Mouse (Mus musculus): Measurements from ENCODE around the gene Zhx3.
A peak's percentile ranks its signal among the peaks of the same experiment; 100 is the strongest.

Zhx3 gene

DNA sequence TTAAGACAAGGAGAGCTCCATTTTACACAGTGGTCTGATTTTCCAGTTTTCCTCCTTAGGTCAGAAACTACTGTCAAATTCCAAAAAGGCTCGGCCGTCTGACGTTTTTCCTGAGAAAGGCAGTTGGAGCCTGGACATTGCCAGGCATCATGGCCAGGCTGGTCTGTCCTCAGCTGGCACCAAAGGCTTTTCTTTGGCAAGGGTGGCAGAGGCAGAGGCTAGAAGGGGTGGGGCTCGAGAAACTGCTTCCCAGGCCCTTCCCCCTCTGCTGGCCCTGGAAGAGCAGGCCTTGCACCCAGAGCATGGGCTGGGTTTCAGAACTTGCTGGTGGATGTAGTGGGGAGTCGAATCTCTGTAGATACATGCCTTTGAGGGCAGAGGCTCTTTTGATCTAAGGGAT, 9.6 kb upstream of the Zhx3 start:
- no peak for DNase-seq (ENCODE audit: low spot score in 2 of 2)

DNA sequence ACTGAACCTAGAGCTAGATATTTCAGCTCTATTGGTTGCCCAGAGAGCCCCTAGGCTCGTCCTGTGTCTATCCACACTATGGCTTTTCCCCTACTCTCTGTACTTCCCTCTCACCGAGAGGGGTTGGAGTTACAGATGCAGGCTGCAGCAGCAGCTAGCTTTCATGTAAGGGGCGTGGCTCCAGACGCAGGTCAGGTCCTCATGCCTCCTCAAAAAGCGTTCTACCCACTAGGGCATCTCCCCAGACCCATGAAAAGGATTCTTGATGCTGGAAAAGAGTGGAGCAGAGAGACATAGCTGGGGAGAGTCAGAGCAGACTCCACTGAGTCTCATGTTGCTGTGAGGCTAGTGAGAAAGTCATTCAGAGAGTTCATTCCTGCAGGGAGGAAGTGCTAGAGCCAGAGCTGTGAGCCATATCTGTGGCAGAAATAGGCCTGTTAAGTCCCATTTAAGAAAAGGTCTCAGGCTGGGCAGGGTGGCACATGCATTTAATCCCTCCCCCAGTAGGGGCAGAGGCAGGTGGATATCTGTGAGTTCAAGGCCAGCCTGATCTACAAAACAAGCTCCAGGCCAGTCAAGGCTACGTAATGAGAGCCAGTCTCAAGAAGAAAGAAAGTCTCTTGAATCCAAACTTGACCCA, 8.8 kb upstream of the Zhx3 start:
- no peak for DNase-seq (ENCODE audit: low spot score in 2 of 2)

DNA sequence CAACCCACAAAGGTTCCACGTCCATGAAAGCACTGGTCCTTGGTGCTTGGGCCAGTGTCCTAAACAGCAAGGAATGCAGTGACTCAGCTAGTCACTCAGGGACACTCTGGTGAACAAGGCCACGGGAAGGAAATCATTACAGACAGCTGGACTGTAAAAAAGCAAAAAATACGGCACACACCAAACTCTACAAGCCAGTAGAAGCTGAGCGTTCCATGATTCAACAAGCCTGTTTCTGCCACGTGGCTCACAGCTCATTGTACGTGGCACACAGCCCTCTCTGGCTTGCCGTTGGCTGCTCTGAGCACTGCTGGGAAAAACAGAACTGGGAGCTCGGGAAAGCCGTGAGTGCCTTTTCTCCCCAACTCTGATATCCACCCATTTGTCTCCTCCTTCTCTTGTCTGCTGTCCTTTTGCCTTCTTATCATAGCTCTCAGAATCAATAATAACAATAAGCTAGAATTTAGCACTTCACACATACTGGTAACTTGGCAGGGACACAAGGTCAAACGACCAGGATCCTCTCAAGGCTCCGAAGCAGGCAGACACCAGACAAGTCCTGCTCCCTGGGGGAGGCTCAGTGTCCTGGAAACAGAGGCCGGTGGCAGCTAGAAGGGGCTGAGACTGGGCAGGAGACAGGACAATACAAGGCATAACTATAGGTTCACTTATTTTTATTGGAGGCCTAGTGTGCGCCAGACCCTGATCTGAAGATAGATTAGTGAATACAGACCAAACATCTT, 7.8 kb upstream of the Zhx3 start, which contains the start of gene Lpin3:
TSS of gene Lpin3 (plus strand) at position 218 of the 743 bp plus-strand sequence.
- peak in 1 of 2 experiments; percentile 9 for DNase-seq (ENCODE audit: low spot score in 2 of 2)

DNA sequence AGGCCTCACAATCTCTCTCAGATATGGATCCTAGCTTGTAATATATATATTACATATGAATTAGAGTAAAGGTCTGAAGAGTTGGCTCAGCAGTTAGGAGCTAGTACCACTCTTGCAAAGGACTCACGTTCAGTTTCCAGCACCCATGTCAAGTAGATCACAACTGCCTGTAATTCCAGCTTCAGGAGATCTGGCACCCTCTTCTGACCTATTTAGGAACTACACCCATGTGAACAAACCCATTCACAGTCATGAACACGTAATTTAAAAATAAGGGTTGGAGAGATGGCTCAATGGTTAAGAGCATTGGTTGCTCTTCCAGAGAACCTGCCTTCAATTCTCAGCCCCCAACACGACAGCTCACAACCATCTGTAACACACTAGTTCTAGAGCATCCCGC, 3.3 kb upstream of the Zhx3 start:
- DNase-seq (ENCODE audit: low spot score in 2 of 2), result no peak

DNA sequence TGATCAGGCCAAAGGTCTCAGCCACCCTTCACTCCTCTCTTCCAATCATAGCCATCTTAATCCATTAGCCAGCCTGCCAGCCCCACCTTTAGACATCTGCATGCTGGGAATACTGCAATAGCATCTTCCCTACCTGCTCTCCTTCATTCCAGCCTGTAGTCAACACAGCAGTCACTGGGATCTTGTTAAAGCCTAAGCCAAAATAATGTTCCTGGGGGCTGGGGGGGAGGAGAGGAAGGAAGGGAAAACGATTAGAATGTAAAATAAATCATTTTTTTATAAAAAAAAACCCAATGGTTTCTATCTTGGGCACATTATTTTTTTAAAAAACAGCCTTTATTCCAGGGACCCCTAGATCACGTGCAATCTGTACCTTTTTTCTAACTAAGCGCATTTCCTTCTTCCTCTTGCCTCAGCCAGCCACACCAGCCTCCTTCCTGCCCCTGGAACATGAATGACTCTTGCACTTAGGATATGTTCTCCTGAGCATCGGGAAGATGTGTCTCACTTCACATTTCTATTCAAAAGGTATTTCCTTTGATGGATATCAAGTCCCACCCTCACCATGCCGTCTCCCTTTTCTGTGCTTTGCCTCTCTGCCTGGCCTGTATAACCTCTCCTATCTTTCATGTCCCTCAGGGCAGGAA, 1.6 kb upstream of the Zhx3 start:
- no peak for DNase-seq (ENCODE audit: low spot score in 2 of 2)

DNA sequence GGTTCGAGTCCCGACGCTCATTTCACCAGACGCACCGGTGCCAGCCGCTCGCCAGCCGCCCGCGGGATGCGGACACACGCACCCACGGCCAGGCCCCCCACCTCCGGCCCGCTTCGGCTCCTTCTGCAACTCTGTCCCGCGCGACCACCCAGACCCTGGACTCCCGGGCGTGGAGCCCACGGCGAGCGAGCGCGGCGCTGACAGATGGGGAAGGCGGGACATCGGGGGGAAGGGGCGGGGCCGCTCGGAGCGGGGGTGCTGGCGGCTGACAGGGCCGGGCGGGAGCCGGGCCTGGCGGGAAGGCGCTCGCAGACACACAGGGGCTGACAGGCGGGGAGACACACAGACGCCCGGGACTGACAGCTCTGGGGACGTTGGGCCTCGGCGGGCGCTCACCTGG, 403 bp downstream of the Zhx3 start:
- DNase-seq (ENCODE audit: low spot score in 2 of 2), result peak; percentile 34 to 60

DNA sequence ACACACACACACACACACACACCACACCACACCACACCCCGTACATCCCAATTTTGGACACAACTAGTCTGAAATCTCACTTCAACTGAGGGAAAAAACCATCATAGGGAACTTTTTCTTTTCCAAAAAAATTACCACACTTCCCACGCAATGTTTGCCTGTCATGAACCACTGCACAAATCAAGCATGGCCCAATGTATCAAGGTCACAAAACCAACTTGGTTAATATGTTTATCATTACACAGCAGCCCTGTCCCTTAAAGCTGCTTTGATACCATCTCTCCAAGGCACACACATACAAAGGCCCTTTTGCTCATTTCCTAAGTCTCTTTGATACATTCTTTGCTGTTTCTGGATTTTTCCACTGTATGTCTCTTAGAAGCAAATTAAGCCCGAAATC, 1.5 kb downstream of the Zhx3 start:
- no peak for DNase-seq (ENCODE audit: low spot score in 2 of 2)

DNA sequence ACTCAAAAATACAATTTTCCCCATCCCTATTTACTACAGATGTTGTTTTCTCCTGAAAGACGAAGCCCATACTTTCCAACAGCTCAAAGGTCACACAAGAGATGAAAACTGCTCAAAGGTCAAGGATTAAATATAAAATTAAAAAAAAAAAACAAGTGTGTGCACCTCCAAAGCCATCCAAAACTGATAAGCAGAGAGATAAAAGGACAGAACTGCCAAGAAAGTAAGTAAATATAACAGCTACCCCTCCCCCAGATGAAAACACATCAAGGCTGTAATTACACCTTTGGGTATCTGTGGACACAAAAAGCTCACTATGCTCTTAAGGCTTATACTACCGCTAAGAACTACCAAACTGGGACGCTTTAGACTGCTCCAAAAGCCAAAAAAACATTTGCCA, 3.4 kb downstream of the Zhx3 start:
- DNase-seq (ENCODE audit: low spot score in 2 of 2), result no peak

DNA sequence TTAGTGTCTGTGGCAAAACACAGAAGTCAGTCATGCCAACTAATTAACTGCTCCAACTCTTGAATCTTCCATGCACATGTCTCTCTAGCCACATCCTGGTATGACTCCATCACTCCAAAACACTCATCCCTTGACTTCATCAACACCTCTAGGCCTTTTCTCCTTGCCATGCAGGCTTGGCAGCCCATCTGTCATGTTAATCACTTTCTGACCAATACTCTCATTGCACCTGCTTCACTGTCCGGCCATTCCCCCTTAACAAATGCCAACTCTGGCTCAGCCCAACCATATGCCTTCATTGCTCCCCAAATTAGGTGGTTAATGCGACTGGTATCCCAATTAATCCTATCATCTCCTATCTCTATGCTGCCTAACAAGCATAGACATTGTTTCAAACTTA, 7.5 kb downstream of the Zhx3 start:
- DNase-seq (ENCODE audit: low spot score in 2 of 2), result no peak

DNA sequence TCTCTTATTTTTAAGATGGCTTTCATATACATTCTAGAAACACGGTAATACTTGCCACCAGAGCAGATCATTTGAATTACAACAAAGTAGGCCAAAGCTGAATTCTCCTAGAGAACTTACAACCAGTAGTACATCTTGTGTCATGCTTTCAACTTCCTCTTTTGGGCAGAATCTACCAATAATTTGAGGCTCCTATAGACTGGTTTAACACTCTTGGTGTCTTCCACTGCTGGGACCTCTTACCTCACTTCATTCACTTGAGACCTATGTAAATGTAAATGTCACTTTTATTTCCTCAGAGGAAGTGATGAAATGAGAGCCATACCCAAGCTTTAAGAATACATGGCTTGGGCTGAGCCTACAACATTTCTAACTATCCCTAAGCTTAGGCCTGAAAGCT, 8.7 kb downstream of the Zhx3 start:
- no peak for DNase-seq (ENCODE audit: low spot score in 2 of 2)

DNA sequence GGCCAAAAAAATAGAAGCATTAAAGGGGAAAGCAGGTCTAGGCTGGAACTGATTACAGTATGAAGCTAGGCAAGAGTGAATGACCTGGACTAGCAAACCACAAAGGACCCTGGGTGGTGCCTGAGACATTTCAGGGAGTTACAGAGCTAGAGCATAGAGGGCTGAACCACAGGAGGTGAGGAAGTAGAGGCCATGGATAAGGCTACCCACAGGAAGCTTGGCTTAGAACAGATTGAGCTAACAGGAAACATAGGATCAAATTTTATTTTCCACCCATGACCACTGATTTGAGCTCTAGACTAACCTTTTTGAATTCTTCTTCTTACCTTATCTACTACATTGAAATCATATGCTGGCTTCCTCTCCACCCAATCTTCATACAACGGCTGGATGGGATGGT, 12.4 kb downstream of the Zhx3 start:
- DNase-seq (ENCODE audit: low spot score in 2 of 2), result no peak

DNA sequence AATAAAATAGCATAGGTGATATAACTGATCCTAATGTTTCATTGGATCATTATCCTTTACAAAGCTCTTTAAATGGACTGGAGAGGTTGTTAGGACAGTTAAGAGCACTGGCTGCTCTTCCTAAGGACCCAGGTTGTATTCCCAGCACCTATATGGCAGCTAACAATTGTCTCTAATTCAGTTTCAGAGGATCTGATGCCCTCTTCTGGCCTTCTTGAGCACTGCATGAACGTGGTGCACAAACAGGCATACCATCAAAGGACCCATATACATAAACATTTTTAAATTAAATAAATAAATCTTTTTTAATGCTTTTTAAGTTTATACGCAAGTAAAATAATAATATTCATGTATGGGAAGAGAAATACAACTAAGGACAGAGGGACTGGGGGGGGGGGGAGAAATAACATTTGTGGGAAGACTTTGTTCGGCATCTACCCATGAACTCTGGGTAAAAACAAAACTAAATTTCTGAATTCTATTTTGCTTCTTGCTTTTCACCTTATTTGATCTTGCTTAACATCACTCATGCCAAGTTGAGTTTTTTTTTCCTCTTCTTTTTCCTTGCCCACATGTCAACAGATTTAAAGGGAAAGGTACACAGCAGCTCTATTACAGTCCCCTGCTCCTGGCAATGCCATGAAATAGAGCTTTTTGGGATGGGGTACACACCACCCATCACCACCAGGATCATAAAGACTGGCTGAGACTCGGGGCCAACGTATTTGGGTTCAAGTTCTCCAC, 16.3 kb downstream of the Zhx3 start:
- no peak for DNase-seq (ENCODE audit: low spot score in 2 of 2)

DNA sequence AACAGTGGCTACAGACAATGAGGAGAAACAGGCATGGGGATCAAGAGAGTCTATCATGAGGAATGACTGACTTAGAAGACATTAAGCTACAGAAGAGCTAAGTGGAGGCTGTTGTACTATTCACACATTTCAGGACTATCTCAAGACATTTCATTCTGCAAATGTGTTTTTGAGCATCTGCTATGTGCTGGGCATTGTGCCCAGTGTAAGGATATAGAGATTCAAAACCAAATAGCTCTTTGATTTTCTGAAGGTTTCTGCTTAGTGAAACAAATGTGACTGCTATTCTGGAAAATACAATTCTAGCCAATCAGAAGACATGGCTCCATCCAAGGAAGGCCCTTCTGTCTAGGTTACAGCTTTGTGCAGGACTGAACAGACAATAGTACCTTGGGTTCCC, 18.1 kb downstream of the Zhx3 start:
- peak; percentile 19 to 36 for DNase-seq (ENCODE audit: low spot score in 2 of 2)

DNA sequence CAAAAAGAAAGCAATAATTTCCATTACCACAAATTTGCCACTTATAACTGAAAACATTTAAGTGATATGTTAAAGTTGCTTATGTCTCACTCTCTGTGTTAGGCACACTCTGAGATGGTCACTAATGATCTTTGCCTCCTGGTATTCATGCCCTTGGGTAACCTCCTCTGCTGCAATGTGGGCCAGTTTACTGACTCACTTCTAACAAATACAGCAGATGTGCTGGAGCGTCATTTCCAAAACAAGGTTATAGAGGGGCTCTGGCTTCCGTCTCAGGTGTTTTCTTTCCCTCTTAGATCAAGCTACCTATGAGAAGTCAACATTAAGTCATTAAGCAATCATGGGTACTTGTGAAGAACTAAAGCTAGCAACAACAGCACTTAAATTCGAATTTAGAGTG, 22.4 kb downstream of the Zhx3 start:
- no peak for DNase-seq (ENCODE audit: low spot score in 2 of 2)

DNA sequence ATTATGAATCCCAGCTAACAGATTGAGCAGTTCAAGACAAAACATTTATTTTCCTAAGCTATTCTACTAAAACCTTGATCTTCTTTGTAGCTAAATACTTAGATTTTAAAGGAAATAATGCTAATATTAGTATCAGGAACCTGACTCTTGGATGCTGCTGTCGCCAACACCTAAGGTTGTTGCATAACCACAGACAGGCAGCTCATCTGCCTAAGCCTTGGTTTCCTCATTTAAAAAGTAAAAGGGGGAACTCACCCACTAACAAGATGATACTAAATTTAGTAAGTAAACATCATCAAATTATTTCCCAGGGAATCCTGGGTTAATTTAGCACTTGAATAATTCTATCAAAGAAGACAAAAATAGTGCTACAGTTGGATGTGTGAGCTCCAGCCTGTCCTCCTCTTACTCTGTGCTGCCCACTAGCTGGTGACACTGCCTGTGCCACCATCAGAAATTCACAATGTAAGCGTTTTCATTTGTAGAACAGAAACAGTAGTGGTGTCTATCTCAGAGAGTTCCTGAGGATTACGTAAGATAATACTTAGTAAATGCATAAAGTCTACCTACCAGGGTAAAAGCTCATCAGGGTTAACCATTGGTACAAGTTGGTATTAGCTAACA, 23.1 kb downstream of the Zhx3 start:
- no peak for DNase-seq (ENCODE audit: low spot score in 2 of 2)

DNA sequence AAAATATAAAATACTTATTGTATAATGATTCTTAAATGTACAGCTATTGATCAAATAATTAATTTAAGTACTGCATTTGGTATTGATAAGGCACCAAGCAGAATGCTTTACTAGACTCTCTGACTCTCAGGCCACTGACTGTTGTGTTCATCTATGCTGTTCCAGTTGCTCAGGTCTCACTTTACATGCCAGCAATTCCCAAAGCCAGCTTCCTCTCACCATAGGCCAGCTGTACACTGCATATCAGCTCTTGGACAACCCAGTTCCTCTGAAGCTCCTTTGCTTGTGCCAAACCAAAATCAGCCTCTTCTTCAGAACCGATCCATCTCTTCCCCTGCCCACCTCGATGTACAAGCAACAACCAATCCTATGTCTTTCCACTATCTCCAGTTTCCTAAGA, 24.6 kb downstream of the Zhx3 start:
- DNase-seq (ENCODE audit: low spot score in 2 of 2), result no peak

DNA sequence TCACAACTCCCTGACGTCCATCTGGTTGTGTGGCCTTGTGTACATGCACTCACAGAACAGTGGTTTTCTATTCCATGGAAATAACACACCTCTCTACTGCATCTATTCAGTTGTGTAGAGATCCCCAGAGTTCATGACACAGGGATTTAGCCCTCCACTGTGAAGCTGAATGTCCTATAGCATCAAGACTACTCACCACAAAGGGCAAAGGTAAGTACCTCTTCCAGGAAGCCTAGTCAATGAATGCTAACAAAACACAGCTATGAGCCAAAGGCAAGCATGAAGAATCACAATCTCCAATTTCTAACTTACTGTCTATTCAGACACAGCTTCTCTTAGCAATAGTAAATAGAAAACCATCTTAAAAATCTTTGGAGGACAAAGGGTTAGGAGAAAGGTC, 25.1 kb downstream of the Zhx3 start:
- DNase-seq (ENCODE audit: low spot score in 2 of 2), result no peak

DNA sequence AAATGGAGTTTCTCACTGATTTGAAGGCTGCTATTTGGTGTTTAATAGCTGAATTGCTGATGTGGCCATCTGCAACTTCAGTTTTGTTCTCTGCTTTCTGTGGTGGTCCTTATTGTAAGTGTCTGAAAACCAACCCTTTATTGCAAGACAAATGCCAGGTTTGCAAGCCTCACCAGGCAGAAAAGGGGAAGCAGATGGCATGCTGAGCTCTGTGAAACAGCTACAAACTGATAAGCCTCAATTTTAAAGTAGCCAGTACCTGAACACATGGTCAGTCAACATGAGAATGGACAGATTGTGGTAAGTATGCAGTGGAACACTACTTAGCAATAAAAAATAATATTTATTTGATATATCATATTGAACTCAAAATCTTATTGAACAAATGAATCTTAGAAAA, 32.0 kb downstream of the Zhx3 start:
- no peak for DNase-seq (ENCODE audit: low spot score in 2 of 2)

DNA sequence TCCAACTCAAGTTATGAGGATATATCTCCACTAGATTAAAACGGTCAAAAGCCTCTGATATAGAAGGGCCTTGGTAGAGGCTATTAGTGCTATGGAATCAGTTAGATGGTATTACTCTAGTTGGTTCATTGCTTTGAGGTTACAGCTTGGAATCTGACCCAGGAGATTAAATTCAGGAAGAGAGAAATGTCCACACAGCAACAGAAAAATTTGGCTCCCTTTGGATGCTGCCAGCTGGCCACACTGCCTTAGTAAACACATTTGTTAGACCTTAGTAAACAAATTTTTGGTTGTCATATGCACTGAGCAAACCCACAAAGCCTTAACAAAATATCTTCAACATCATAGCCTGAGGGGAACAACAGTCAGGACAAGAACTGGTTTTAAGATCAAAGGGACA, 62.0 kb downstream of the Zhx3 start:
- DNase-seq (ENCODE audit: low spot score in 2 of 2), result no peak

DNA sequence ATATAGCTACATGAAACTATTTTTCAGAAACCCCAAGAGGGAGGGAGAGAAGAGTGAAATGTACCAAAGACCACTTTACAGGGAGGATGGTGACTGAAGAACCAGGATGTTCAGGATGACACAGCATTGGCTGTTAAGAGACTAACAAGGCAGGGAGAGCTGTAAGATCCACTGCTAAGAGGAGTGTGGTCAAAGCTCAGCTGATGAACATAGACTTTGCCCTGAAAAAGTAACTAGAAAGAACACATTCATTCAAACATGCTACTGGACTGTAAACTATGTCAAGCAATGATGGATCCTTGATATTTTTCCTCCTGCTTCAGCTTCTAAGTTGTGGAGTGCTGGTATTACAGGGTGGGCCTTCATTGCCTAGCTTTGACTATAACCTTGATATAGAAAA, 62.4 kb downstream of the Zhx3 start:
- no peak for DNase-seq (ENCODE audit: low spot score in 2 of 2)

DNA sequence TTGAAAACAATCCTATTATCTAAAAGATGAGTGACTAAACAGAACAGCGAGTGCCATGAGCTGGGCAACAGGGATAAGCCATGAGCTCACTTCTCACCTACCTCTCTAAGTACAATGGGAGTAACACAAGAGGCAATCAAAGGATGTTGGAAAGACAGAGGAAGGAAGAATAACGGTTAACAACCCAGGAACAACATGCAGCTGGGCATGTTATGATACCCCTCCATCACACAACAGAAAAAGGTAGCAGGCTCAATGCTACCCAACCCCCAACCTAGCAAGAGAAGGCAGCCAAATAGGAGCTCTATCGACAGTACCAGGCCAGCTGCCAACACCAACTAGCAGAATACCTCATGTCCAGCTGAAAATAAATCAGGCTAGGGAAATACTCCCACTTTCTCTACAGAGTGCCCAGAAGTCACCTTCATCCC, 66.7 kb downstream of the Zhx3 start:
- DNase-seq (ENCODE audit: low spot score in 2 of 2), result no peak

Data from frontal cortex, postnatal 14 days (tissue).